Mouse (Mus musculus) testis, adult 2 months (tissue): ENCODE data around the gene Trpv2.

Experiments
- CTCF ChIP-seq: fragments of 200-500 bp; IDR thresholded peaks from 2 replicates; pipeline ENCODE4 v1.5.1; 2012; ENCODE audit warnings: low read depth, mild to moderate bottlenecking, inconsistent platforms, low read length, moderate library complexity; ENCODE audit not compliant: control insufficient read depth, insufficient read depth, insufficient replicate concordance
- POLR2A ChIP-seq: fragments of 200-500 bp; IDR thresholded peaks from 2 replicates; pipeline ENCODE4 v1.6.1; 2012; ENCODE audit warnings: low read depth, mild to moderate bottlenecking, inconsistent platforms, low read length, moderate library complexity; ENCODE audit not compliant: control insufficient read depth

DNA sequence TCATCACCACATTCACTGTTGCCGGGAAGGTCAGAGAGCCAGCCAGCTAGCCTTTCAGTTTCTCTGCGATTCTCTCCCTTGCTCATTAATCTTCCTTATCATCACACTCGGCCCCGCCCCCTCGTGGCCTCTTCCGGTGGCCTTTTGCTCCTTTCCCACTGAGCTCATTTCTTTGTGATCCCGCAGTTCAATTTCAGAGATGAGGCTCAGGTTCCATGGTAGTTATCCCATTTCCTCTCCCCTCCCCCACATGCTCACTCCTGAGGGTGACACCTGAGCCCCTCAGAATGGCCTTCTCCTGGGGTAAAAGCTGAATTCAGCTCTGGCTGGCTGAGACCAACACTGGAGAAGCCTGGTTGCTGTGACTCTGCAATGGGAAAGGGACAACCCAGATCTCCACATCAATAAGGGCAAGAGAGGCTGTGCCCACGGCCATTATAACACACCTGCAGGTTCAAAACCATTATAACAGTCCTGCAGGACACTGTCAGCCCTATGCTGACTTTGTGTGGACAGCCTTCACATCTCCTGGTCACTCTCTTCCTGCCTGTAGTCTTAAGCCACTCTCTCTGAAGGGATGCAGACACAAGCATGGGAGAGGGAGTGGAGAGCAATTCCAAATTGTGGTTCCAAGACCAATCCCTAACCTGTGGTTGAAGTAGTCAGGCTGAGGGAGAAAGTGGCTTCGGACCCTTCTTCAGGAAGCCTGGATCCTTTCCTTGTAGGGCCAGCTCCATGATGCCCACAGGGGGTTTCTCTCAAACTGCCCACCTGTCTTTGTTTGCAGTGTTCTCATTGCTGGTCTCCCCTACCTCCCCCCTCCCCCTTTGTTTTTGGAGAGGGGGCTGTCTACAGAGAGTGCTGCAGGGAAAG is 55.3 kb downstream of the Trpv2 start:
- TF ChIP-seq POLR2A (no peak), CTCF (no peak)
